Mouse (Mus musculus) MEL (cell line): ENCODE measurements around the gene Dlx3. TPM values are rescaled to one million over a fixed set of nuclear protein-coding genes. Genes with fewer than 3 reads are reported as not detected.
A peak's percentile ranks its signal among the peaks of the same experiment; 100 is the strongest.

Experiments used
- DNase-seq: peaks from one replicate; pipeline ENCODE4 v3.0.0; 2011; ENCODE audit warnings: low read depth, low spot score
- H3K27ac ChIP-seq: 2 replicates; pipeline ENCODE4 v1.5.1; 2012; ENCODE audit warnings: low read depth, mild to moderate bottlenecking, control low read depth, low read length, moderate library complexity; ENCODE audit not compliant: control insufficient read depth
- H3K27me3 ChIP-seq, 2 experiments: fragments of 150-350 bp in 1 of 2; sonication (generic) in 1 of 2; 2 replicates each; pipeline ENCODE4 v1.6.1; 2012; ENCODE audit warnings: low read length in 2 of 2, mild to moderate bottlenecking in 2 of 2, improper control_type of control experiment in 1 of 2, moderate library complexity in 1 of 2; ENCODE audit not compliant: insufficient read depth in 2 of 2, control insufficient read depth in 1 of 2
- H3K36me3 ChIP-seq, 2 experiments: 2 replicates each; pipeline ENCODE4 v1.6.1; 2012 to 2014; ENCODE audit warnings: low read length in 2 of 2, improper control_type of control experiment in 1 of 2, inconsistent platforms in 1 of 2, mild to moderate bottlenecking in 1 of 2; ENCODE audit not compliant: insufficient read depth in 2 of 2, control insufficient read depth in 1 of 2
- H3K4me1 ChIP-seq, 2 experiments: fragments of 150-350 bp in 1 of 2; sonication (generic) in 1 of 2; 2 replicates each; pipeline ENCODE4 v1.6.1; 2012; ENCODE audit warnings: low read length in 2 of 2, improper control_type of control experiment in 1 of 2, mild to moderate bottlenecking in 1 of 2; ENCODE audit not compliant: insufficient read depth in 2 of 2, control insufficient read depth in 1 of 2
- H3K4me3 ChIP-seq, 2 experiments: fragments of 150-350 bp in 1 of 2; sonication (generic) in 1 of 2; 2 replicates each; pipeline ENCODE4 v1.5.1; 2012; ENCODE audit warnings: low read depth in 2 of 2, low read length in 2 of 2, mild to moderate bottlenecking in 2 of 2, moderate library complexity in 2 of 2, control low read depth in 1 of 2, improper control_type of control experiment in 1 of 2; ENCODE audit not compliant: control insufficient read depth in 1 of 2, insufficient read depth in 1 of 2
- H3K79me2 ChIP-seq: 2 replicates; pipeline ENCODE4 v1.6.1; 2012; ENCODE audit warnings: mild to moderate bottlenecking, low read length, moderate library complexity; ENCODE audit not compliant: control insufficient read depth, poor library complexity, insufficient read depth
- H3K9ac ChIP-seq: 2 replicates; pipeline ENCODE4 v1.6.1; 2012; ENCODE audit warnings: low read depth, mild to moderate bottlenecking, control low read depth, low read length, moderate library complexity; ENCODE audit not compliant: control insufficient read depth, poor library complexity, severe bottlenecking
- H3K9me3 ChIP-seq: fragments of 150-350 bp; sonication (generic); replicated peaks from 2 replicates; pipeline ENCODE4 v1.6.1; 2012; ENCODE audit warnings: mild to moderate bottlenecking, low read length, improper control_type of control experiment, moderate library complexity; ENCODE audit not compliant: insufficient read depth
- BHLHE40 ChIP-seq: IDR thresholded peaks from 2 replicates; pipeline ENCODE4 v1.6.1; 2012; ENCODE audit warnings: low read depth, mild to moderate bottlenecking, inconsistent platforms, low read length, improper control_type of control experiment, borderline replicate concordance
- CHD2 ChIP-seq: IDR thresholded peaks from 2 replicates; pipeline ENCODE4 v1.6.1; 2011; ENCODE audit warnings: low read length, improper control_type of control experiment
- CTCF ChIP-seq, 3 experiments: IDR thresholded peaks in 2 of 3; conservative IDR thresholded peaks in 1 of 3; 2 replicates each; pipeline ENCODE4 v1.5.1; 2011 to 2012; ENCODE audit warnings: low read length in 3 of 3, low read depth in 2 of 3, mild to moderate bottlenecking in 2 of 3, improper control_type of control experiment in 1 of 3, inconsistent platforms in 1 of 3, mixed read lengths in 1 of 3, moderate library complexity in 1 of 3; ENCODE audit not compliant: control insufficient read depth in 1 of 3, insufficient read depth in 1 of 3, poor library complexity in 1 of 3, severe bottlenecking in 1 of 3
- ETS1 ChIP-seq: IDR thresholded peaks from 2 replicates; pipeline ENCODE4 v1.6.1; 2012; ENCODE audit warnings: low read depth, mild to moderate bottlenecking, inconsistent platforms, low read length, improper control_type of control experiment, moderate library complexity
- HCFC1 ChIP-seq: IDR thresholded peaks from 2 replicates; pipeline ENCODE4 v1.6.1; 2012; ENCODE audit warnings: low read depth, mild to moderate bottlenecking, inconsistent platforms, low read length, improper control_type of control experiment, moderate library complexity
- JUND ChIP-seq: IDR thresholded peaks from 2 replicates; pipeline ENCODE4 v1.6.1; 2011; ENCODE audit warnings: low read depth, mild to moderate bottlenecking, improper control_type of control experiment, low read length
- MAZ ChIP-seq: IDR thresholded peaks from 2 replicates; pipeline ENCODE4 v1.6.1; 2012; ENCODE audit warnings: low read depth, mild to moderate bottlenecking, inconsistent platforms, low read length, improper control_type of control experiment
- MXI1 ChIP-seq: IDR thresholded peaks from 2 replicates; pipeline ENCODE4 v1.6.1; 2011; ENCODE audit warnings: mild to moderate bottlenecking, low read depth, low read length, improper control_type of control experiment
- MYB ChIP-seq: IDR thresholded peaks from 2 replicates; pipeline ENCODE4 v1.6.1; 2011; ENCODE audit warnings: mild to moderate bottlenecking, low read depth, low read length, improper control_type of control experiment
- MYC ChIP-seq: IDR thresholded peaks from 2 replicates; pipeline ENCODE4 v1.6.1; 2011; ENCODE audit warnings: low read depth, mild to moderate bottlenecking, low read length, improper control_type of control experiment, moderate library complexity
- NELFE ChIP-seq: IDR thresholded peaks from 2 replicates; pipeline ENCODE4 v1.6.1; 2011; ENCODE audit warnings: low read depth, low read length, improper control_type of control experiment
- POLR2A ChIP-seq, 2 experiments: IDR thresholded peaks; 2 replicates each; pipeline ENCODE4 v1.6.1; 2011 to 2012; ENCODE audit warnings: low read length in 2 of 2, mild to moderate bottlenecking in 2 of 2, control low read depth in 1 of 2, improper control_type of control experiment in 1 of 2, low read depth in 1 of 2, moderate library complexity in 1 of 2; ENCODE audit not compliant: control insufficient read depth in 1 of 2, insufficient read depth in 1 of 2, poor library complexity in 1 of 2
- POLR2AphosphoS2 ChIP-seq: IDR thresholded peaks from 2 replicates; pipeline ENCODE4 v1.6.1; 2011; ENCODE audit warnings: low read length, improper control_type of control experiment
- POLR2AphosphoS5 ChIP-seq: IDR thresholded peaks from 2 replicates; pipeline ENCODE4 v1.6.1; 2012; ENCODE audit warnings: low read depth, borderline replicate concordance, mild to moderate bottlenecking, inconsistent platforms, low read length, moderate library complexity, mixed read lengths
- RAD21 ChIP-seq: IDR thresholded peaks from 2 replicates; pipeline ENCODE4 v1.6.1; 2011; ENCODE audit warnings: mild to moderate bottlenecking, low read depth, low read length, improper control_type of control experiment
- SIN3A ChIP-seq: IDR thresholded peaks from 2 replicates; pipeline ENCODE4 v1.6.1; 2012; ENCODE audit warnings: low read length, improper control_type of control experiment, inconsistent platforms
- SMC3 ChIP-seq: IDR thresholded peaks from 2 replicates; pipeline ENCODE4 v1.6.1; 2011; ENCODE audit warnings: low read depth, low read length, improper control_type of control experiment
- USF1 ChIP-seq: IDR thresholded peaks from 2 replicates; pipeline ENCODE4 v1.6.1; 2014; ENCODE audit warnings: low read depth, mild to moderate bottlenecking, inconsistent platforms, low read length, improper control_type of control experiment, moderate library complexity
- ZC3H11A ChIP-seq: IDR thresholded peaks from 2 replicates; pipeline ENCODE4 v1.6.1; 2012; ENCODE audit warnings: low read depth, mild to moderate bottlenecking, inconsistent platforms, low read length, improper control_type of control experiment
- ZKSCAN1 ChIP-seq: IDR thresholded peaks from 2 replicates; pipeline ENCODE4 v1.6.1; 2012; ENCODE audit warnings: low read depth, mild to moderate bottlenecking, inconsistent platforms, low read length, improper control_type of control experiment, moderate library complexity
- ZNF384 ChIP-seq: IDR thresholded peaks from 2 replicates; pipeline ENCODE4 v1.6.1; 2012; ENCODE audit warnings: low read depth, mild to moderate bottlenecking, inconsistent platforms, low read length, improper control_type of control experiment
- polyA plus RNA-seq, 2 experiments: library from polyadenylated mRNA; stranded (reverse) in 1 of 2; unstranded in 1 of 2; fragments of >175 nt in 1 of 2; fragments of >200 nt in 1 of 2; gene quantifications; 2 replicates each; pipeline versions ENCODE4 v1.2.1 to v1.2.4; 2012; ENCODE audit warnings: low replicate concordance in 2 of 2, low read depth in 1 of 2; ENCODE audit not compliant: insufficient read length in 2 of 2, insufficient read depth in 1 of 2, missing spikeins in 1 of 2
- total RNA-seq: library from RNA; depleted of rRNA; stranded (reverse); fragments of 300-350 nt; gene quantifications from 2 replicates; pipeline ENCODE4 v1.2.3, GENCODE M21; 2012

The Dlx3 gene
- total and polyA plus RNA-seq, 3 experiments, result not detected

DNA sequence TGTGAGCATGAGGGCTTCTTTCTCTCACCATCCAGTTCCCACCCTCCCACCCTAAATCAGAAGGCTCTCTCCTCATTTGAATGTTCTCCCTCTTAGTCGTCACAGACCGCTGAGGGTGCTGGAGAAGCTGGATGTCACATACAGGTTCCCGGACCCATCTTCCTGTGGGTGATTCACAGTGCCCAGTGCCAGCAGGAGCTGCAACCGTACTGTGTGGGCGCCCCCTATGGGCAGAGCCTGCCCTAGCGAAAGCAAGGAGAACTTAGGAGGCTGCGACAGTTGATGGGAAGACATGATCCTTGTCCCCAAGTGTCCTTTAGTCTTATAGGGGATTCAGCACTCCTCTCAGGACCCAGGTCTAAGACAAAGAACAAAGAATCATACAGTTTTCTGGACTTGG is 40.8 kb downstream of the Dlx3 start:
- Histone ChIP-seq H3K9ac (no peak overlapping the region), H3K4me3 (no peak overlapping the region), H3K27ac (no peak overlapping the region), H3K27me3 (peaks cover 15 to 17% of the 10 kb centered on the region in 2 experiments), H3K9me3 (no peaks in the 10 kb centered on the region), H3K36me3 (no peaks in the 10 kb centered on the region), H3K4me1 (no peaks in the 10 kb centered on the region), H3K79me2 (no peaks in the 10 kb centered on the region)
- peak; percentile 60 for DNase-seq
- TF ChIP-seq SMC3 (0 out of 2 replicates have a peak, but pooled peaks have one; percentile 27), ZKSCAN1 (no peak), CTCF (IDR thresholded peaks at IDR 0.05 in 2 of 3, conservative IDR thresholded peaks at IDR 0.05 in 1 of 3; ENCODE audit: control insufficient read depth in 1 of 3, insufficient read depth in 1 of 3, low read depth in 2 of 3, low read length in 3 of 3, poor library complexity in 1 of 3, severe bottlenecking in 1 of 3) (peak; percentile 72 to 93 (median 79)), SIN3A (no peak), RAD21 (peak; percentile 19), MYC (no peak), MAZ (no peak)

- Histone ChIP-seq H3K36me3 (no peaks in the 10 kb centered on the region), H3K27me3 (peaks cover 9 to 15% of the 10 kb centered on the region in 2 experiments), H3K79me2 (no peaks in the 10 kb centered on the region), H3K4me1 (no peaks in the 10 kb centered on the region), H3K27ac (no peak overlapping the region), H3K9me3 (no peaks in the 10 kb centered on the region), H3K4me3 (no peak overlapping the region), H3K9ac (no peak overlapping the region)
- TF ChIP-seq ZC3H11A (no peak), BHLHE40 (no peak), MXI1 (no peak), POLR2AphosphoS2 (no peak), ZNF384 (no peak), USF1 (no peak), JUND (no peak), HCFC1 (no peak), MYB (no peak), NELFE (no peak), SIN3A (no peak)
- DNase-seq, result no peak
Measured at GRCm38 (mm10) chr11:95161708-95162107, 41.8 kb downstream of the Dlx3 start.

DNA sequence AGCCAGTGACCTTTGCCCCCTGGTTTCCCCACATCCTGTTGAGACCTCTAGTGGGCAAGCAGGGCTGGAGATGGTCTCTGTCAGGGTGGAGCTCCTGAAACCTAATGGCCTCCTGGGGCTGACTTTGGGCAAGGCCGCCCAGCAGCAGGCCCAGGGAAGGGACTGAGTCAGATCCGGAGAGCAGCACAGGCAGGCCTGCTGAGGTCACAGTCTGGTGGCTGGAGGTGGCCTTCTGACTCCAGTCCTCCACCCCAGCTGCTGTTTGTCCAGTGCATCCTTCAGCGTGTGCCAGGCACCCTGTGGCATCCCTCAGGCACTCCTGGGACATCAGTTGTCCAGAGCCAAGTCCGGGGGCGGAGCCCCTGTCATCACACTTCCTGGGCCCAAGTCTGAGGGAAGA is 45.9 kb downstream of the Dlx3 start:
- H3K79me2 ChIP-seq, result no peaks in the 10 kb centered on the region
- no peaks in the 10 kb centered on the region for H3K4me1 ChIP-seq
- peaks cover 10 to 16% of the 10 kb centered on the region in 2 experiments for H3K27me3 ChIP-seq
- no peak overlapping the region for H3K4me3 ChIP-seq
- H3K9ac ChIP-seq, result no peak overlapping the region
- TF ChIP-seq MYC, result no peak
- no peak for TF ChIP-seq JUND
- TF ChIP-seq MAZ, result no peak
- no peak for TF ChIP-seq POLR2AphosphoS5
- TF ChIP-seq ETS1, result no peak
- no peak for TF ChIP-seq CHD2
- TF ChIP-seq ZKSCAN1, result no peak
- no peak for TF ChIP-seq POLR2A (IDR thresholded peaks at IDR 0.05; ENCODE audit: control insufficient read depth in 1 of 2, insufficient read depth in 1 of 2, low read depth in 1 of 2, low read length in 2 of 2, poor library complexity in 1 of 2)
- TF ChIP-seq, all 39 proteins: peak for 0
- Histone ChIP-seq H3K27ac (no peak overlapping the region), H3K36me3 (no peaks in the 10 kb centered on the region), H3K9me3 (no peaks in the 10 kb centered on the region)
- no peak for DNase-seq
